Mouse (Mus musculus) duodenum, adult 2 months (tissue): Measurements from ENCODE around the gene Wfikkn1. TPM values are rescaled to one million over a fixed set of nuclear protein-coding genes. Genes with fewer than 3 reads are reported as not detected.

ENCODE experiments used
- polyA plus RNA-seq: library from polyadenylated mRNA; depleted of rRNA; stranded (reverse); fragments of >200 nt; gene quantifications from 2 replicates; pipeline ENCODE4 v1.2.3, GENCODE M21; 2012; ENCODE audit warnings: low replicate concordance; rRNA removed

The Wfikkn1 gene
- 1.3 and 1.9 TPM in 2 replicates for polyA plus RNA-seq

DNA sequence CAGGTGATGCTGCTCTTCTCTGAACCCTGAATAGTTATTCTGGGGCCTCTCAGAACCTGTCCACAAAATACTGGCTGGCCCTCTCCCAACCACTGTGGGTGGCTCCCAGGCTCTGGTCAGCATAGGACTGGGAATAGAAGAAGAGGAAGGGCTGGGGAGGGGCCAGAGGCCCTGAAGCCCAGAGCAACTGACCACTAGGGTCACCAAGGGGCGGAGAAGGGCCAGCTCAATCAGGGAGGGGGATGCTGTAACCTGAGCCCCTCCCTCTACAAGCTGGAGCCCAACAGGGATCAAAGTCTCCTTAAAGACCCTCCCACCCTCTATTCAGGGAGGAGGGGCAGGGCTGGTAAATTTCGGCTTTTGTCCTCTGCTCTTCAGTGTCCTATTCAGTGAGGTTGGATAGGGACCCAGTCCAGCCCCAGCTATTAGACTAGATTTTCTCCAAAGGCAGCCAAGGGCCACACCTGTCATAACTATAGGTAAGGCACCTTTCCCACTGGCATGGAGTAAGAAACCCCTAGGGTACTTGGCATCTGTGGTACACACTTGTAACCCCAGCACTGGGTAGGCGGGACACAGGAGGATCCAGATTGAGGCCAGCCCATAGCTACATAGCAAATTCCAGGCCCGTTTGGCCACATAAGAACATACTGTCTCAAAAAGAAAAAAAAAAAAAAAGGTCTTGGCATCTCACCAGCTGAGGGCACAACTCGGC, at the start of gene Wfikkn1:
Wfikkn1 (minus strand) TSS at position 663 of the 715 bp plus-strand sequence.

DNA sequence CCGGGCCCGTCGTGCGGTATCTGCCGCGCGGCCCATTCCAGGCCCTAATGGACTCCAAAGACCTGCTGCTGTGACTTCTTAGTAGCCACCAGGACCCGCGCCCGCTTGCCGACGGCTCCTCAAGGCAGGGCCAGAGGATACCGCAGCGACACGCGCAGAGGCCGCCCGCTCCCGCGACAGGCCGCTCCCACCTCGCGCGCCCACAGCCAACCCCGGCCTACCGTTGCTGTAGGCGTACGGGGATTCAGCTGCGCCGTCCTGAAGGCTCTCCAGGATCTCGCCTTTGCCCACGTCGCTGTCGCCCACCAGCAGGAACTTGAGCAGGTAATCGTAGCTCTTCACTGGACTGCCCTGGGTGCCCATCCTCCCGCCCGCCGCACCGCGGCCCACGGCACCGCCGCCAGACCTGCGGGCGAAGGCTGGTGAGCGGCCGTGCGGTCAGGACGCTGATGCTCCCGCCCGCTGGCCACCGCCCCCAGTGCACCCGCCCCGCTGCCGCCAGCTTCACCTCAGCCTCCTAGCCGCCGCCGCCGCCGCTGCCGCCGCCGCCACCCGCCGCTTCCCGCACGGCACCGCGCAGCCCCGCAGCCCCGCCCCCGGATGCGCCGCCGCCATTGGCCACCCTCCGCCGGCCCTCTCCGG, 38.6 kb upstream of the Wfikkn1 start, which contains the start of gene Rab40c:
Rab40c (minus strand) TSS at position 584 of the 642 bp plus-strand sequence.

DNA sequence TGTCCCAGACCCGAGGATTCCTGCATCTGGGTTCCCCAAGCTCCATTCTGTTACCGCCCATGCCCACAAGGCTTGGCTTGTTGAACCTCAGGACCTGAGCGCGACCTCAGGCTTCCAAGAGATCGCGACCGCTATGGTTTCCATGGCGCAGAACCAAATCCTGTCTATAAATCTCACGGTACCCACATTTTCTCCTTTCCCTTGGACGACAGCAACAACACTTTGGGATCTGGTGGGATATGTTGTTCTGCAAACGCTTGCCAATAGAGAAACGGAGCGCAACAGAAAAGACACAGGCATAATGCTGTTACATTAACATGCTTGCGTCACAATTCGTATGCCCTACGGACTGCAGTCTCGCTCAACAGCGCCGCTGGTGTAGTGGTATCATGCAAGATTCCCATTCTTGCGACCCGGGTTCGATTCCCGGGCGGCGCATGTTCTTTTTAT, 5.9 kb downstream of the Wfikkn1 start, which contains the start of gene Mettl26:
Mettl26 (plus strand) TSS at position 354 of the 450 bp plus-strand sequence.

DNA sequence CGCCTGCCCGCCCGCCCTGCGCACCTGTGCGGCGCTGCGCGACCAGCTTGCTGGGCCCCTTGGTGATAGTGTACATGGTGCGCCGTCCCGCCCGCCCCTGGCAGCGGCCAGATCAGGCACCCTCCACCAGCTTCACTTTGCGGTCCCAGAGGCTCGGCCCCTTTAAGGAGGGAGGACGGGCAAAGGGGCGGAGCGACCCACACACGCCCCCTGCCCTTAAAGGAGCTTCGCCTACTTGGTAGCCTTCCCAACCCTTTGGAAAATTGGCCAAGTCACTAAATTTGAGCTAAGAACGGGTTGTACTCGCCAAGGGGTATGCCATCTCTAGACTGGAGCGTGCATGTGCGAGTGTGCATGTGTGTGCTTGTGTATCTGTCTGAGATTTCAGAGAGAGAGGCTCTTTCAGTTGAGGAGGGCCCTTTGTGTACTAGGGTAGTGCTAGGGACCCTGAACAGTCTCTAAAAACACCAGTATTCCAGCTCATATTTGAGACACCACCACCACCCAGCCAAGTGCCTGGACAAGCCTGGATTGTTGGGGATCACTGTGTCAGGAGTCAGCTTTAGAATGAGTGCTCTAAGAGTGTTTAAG, 12.0 kb downstream of the Wfikkn1 start, which contains the start of gene Mcrip2:
Mcrip2 (minus strand) TSS at position 164 of the 591 bp plus-strand sequence.

DNA sequence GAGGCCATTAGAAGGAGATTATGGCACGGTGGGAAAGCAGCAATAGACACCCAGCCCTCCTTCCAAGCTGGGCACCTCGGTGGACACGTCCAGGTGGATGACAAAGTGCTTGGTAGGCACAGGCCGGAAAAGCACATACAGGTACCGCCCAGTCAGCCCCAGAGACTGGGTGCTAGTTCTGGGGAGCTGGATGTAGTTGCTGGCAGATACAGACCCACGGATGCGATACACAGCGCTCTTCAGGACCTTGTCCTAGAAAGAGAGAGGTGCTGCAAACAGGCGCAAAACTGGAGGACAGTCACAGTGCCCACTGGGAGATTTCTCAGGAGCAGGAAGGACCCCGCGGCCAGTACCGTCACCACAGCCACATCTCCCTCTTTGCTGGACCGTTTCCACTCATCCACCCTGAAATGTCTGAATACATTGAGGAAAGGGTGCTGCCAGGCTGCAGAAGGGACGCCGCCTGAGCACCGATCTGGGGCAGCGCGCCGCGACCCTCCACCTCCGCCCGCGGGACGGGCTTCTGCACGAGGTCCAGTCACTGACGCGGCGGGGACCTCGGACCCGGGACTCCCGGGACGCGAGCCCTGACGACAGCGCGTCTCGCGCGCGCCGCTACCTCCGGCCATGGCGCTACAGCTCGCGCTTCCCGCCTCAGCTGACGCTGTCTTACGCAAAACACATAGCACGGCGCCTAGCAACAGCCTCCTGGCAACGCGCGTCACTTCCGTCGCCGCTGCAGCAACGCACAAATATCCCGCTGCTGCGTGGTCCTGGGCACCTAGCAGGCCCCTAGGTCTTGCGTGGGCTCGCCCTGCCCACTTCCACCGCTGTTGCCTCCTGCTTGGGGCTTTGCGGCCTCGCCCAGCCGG, 19.6 kb downstream of the Wfikkn1 start, which contains the start of gene Wdr90:
Wdr90 (minus strand) TSS at position 670 of the 872 bp plus-strand sequence.

DNA sequence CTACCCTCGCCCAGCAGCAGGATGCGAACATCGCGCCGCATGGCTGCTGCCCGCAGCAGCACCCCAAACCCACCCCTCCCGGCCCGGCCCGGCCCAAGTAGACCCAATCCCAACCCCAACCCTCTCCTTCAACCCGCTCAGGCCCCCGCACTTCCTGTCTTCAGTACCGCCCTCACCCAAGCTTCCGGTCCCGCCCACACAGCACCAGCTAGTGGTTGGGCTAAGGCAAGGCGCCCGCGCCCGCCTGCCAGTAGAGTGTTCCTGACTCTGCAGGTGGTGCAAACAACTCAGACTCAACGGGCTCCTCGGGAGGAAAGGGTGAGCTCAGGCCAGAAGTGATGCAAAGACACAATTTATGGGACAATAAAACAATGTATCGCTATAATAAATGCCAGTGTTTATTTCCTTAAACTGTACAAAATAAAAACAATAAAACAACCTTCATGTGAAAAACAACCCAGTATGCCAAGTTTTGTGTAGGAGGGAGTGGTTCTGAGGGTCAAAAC, 36.2 kb downstream of the Wfikkn1 start, which contains the start of gene Rhot2:
Rhot2 (minus strand) TSS at position 456 of the 506 bp plus-strand sequence.

DNA sequence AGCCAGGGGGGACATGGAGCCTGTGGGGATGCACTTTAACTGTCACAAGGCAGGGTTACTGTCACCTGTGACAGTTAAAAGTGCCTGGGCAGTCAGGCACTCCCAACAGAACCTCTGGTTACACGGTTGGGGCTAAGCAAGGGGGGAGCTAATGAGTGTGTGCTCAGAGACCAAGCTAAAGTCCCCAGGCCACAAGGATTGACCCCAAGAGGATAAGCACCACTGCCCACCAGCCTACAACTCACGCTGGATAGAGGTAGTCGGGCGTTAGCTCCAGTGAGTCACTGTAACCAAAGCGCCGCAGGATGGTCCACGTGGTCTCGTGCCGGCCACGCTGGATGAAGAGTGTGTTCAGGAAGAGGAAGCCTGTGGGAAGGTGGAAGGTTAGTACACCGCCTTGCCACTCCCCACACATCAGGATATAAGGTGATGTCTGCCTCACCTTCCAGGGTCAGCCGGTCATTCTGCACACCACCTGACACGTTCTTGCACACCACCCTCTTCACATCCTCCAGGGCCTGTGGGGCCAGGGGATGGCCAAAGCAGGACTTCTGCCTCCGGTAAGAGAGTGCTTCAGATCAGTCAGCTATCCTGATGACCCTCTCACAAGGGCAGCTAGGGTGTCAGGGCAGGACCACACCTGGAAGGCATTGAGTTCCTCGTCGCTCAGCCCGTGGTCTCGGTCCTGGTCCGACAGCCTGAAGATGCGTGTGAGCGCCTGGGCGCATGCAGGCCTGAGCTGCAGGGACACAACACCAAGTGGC, 39.4 kb downstream of the Wfikkn1 start, which contains the start of gene Gm20683:
Gm20683 (minus strand) TSS at position 647 of the 764 bp plus-strand sequence.

DNA sequence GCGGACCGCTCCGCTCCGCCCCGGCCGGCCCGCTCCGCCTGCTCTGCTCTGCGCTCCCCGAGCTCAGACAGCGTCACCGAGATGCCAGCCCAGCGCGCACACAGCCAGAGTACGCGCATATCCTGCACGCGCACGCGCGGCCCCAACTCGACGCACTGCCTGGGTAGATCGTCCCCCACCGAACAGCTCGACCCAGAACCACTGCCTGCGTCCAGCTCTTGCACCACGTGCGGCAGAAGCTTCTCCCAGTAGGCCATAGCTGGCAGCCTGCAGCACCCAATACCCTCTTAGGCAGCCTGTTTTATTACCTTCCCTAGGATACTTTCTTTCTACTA, 43.6 kb downstream of the Wfikkn1 start, which contains the start of gene Rhbdl1:
Rhbdl1 (minus strand) TSS at position 220 of the 335 bp plus-strand sequence.

DNA sequence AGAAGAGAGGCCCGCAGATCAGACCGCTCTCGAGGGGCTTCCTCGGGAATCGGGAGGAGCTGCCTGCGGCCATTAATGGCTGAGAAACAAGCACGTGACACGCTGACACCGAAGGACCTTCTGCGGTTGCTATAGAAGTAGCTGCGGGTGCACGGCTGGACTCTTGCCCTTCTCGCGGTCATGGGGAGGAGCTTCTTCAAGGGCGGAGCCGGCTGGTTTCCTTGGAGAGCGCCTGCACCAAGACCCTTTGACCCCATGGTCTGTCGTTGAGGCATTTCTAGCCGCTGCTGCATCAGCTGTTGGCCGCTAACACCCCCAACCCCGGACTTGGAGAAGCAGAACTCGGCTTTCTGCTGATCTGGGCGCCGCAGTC, 47.4 kb downstream of the Wfikkn1 start, which contains the start of gene Stub1:
Stub1 (minus strand) TSS at position 114 of the 373 bp plus-strand sequence.

DNA sequence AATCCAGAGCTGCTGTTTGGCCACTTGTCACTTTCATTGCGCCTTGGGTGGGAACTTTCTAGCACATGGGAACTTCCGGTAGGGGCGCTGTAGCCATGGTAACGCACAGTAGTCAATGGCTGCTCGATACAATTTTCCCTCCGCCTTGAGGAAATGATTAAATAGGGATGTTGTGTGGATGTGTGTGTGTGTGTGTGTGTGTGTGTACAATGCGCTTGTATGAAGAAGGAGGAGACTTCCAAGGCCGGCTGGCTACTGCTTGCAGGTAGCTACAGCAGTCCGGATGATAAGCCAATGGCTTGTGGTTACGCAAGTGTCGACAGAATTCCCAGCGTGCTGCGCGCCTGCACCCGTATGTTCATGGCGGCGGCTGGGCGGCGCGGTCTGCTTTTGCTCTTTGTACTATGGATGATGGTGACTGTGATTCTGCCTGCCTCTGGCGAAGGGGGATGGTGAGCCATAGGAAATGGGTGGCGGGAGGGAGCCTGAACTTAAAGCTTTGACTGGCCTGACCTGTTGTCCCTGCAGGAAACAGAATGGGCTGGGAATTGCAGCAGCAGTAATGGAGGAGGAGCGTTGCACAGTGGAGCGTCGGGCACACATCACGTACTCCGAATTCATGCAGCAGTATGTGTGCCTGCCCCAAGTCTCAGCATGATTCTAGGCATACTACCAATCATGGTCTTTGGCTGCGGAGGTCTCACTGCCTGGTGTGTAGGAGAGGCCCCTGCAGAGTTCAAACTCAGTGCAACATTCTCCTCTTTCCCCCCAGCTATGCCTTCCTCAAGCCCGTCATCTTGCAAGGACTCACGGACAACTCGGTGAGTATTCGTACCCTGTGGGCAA, 51.7 kb downstream of the Wfikkn1 start, which contains the start of gene Jmjd8:
Jmjd8 (plus strand) TSS at position 156 of the 846 bp plus-strand sequence.

Other genes starting within 250 kb of the Wfikkn1 start
- gene Gng13, start 163.7 kb downstream of the Wfikkn1 start, polyA plus RNA-seq: 0.23 TPM in 1 of 2 replicates, not detected in the other
- gene Chtf18, start 153.4 kb downstream of the Wfikkn1 start, polyA plus RNA-seq: 10.7 and 13.7 TPM in 2 replicates
- gene Rpusd1, start 153.2 kb downstream of the Wfikkn1 start, polyA plus RNA-seq: 23.9 and 28.5 TPM in 2 replicates
- gene Mslnl, start 144.8 kb downstream of the Wfikkn1 start, polyA plus RNA-seq: 0.27 and 0.29 TPM in 2 replicates
- gene Msln, start 126.5 kb downstream of the Wfikkn1 start, polyA plus RNA-seq: 2.2 and 3.4 TPM in 2 replicates
- gene Narfl, start 107.1 kb downstream of the Wfikkn1 start, polyA plus RNA-seq: 11.9 and 15.5 TPM in 2 replicates
- gene Haghl, start 95.2 kb downstream of the Wfikkn1 start, polyA plus RNA-seq: 26.8 and 27.4 TPM in 2 replicates
- gene Ccdc78, start 94.3 kb downstream of the Wfikkn1 start, polyA plus RNA-seq: 0.06 TPM in 1 of 2 replicates, not detected in the other
- gene Fam173a, start 88.0 kb downstream of the Wfikkn1 start, polyA plus RNA-seq: 94.1 and 137 TPM in 2 replicates
- not detected in 2 replicates for gene AC134908.4, start 85.2 kb downstream of the Wfikkn1 start, polyA plus RNA-seq
- 29.1 and 38.2 TPM in 2 replicates for gene Metrn, start 83.7 kb downstream of the Wfikkn1 start, polyA plus RNA-seq
- 2.5 and 4.1 TPM in 2 replicates for gene Fbxl16, start 71.8 kb downstream of the Wfikkn1 start, polyA plus RNA-seq
- 27.2 and 27.4 TPM in 2 replicates for gene Wdr24, start 57.2 kb downstream of the Wfikkn1 start, polyA plus RNA-seq
- 43.0 and 55.8 TPM in 2 replicates for gene Jmjd8, start 52.0 kb downstream of the Wfikkn1 start, polyA plus RNA-seq
- 105 and 167 TPM in 2 replicates for gene Stub1, start 47.5 kb downstream of the Wfikkn1 start, polyA plus RNA-seq
- gene Rhbdl1, start 43.6 kb downstream of the Wfikkn1 start, polyA plus RNA-seq: 6.5 and 12.9 TPM in 2 replicates
- gene Gm20683, start 39.1 kb downstream of the Wfikkn1 start, polyA plus RNA-seq: 68.5 and 82.6 TPM in 2 replicates
- 122 and 144 TPM in 2 replicates for gene Rhot2, start 36.0 kb downstream of the Wfikkn1 start, polyA plus RNA-seq
- gene Wdr90, start 19.4 kb downstream of the Wfikkn1 start, polyA plus RNA-seq: 9.5 and 30.5 TPM in 2 replicates
- 135 and 209 TPM in 2 replicates for gene Mcrip2, start 12.1 kb downstream of the Wfikkn1 start, polyA plus RNA-seq
- gene Mettl26, start 5.8 kb downstream of the Wfikkn1 start, polyA plus RNA-seq: 162 and 249 TPM in 2 replicates
- gene Rab40c, start 38.9 kb upstream of the Wfikkn1 start, polyA plus RNA-seq: 38.2 and 46.0 TPM in 2 replicates
- gene Pigq, start 64.1 kb upstream of the Wfikkn1 start, polyA plus RNA-seq: 69.2 and 87.1 TPM in 2 replicates
- gene Nhlrc4, start 64.1 kb upstream of the Wfikkn1 start, polyA plus RNA-seq: not detected in 2 replicates
- gene A930017K11Rik, start 71.7 kb upstream of the Wfikkn1 start, polyA plus RNA-seq: not detected in 2 replicates
- gene Capn15, start 104.9 kb upstream of the Wfikkn1 start, polyA plus RNA-seq: 74.2 and 92.9 TPM in 2 replicates
- gene Rab11fip3, start 188.7 kb upstream of the Wfikkn1 start, polyA plus RNA-seq: 46.4 and 91.6 TPM in 2 replicates
- gene Decr2, start 209.5 kb upstream of the Wfikkn1 start, polyA plus RNA-seq: 15.3 and 18.5 TPM in 2 replicates
- 12.7 and 15.1 TPM in 2 replicates for gene Nme4, start 214.7 kb upstream of the Wfikkn1 start, polyA plus RNA-seq
- 256 and 334 TPM in 2 replicates for gene Tmem8, start 232.4 kb upstream of the Wfikkn1 start, polyA plus RNA-seq
- gene Mrpl28, start 242.6 kb upstream of the Wfikkn1 start, polyA plus RNA-seq: 55.6 and 73.6 TPM in 2 replicates